8 mouse cellular contexts compared by ENCODE assay signal in genomic region chr11:115697722-115698121, GRCm38 (mm10). TPM values are rescaled to one million over a fixed set of nuclear protein-coding genes. Genes with fewer than 3 reads are reported as not detected.
A peak's percentile ranks its signal among the peaks of the same experiment; 100 is the strongest.
DNase-seq lines count a peak whose midpoint lies in the region; ATAC-seq and TF ChIP-seq lines count a peak whose summit lies in the region.
"Had no signal": no experiment of that assay in that cellular context is flagged by ENCODE, and none has a peak within 500 bp of the region (broad histone marks: within the 10 kb centered on the region; RNA-seq: fewer than 3 reads in every experiment).

No protein-coding gene starts in this region.

- peaks cover 23% of the 10 kb centered on the region for H3K36me3 ChIP-seq in heart, embryonic 13.5 days
- H3K36me3 ChIP-seq in midbrain, embryonic 13.5 days: peaks cover 6% of the 10 kb centered on the region
- H3K36me3 ChIP-seq in midbrain, embryonic 11.5 days (ENCODE audit: control insufficient read depth, insufficient read depth, low read length): no peaks in the 10 kb centered on the region
- peaks cover 12% of the 10 kb centered on the region for H3K36me3 ChIP-seq in liver, embryonic 14.5 days (replicated peaks; ENCODE audit: control insufficient read depth, insufficient read depth, low read depth)
- H3K36me3 ChIP-seq in small intestine, adult 2 months (ENCODE audit: control insufficient read depth, insufficient read depth, low read length): peaks cover 8% of the 10 kb centered on the region

- H3K4me3 ChIP-seq in heart, embryonic 13.5 days: peak overlapping the region; percentile 73; the same call in 1 of the 2 replicates
- peak overlapping the region; percentile 63 for H3K4me3 ChIP-seq in midbrain, embryonic 13.5 days (replicated peaks)
- no peak overlapping the region for H3K4me3 ChIP-seq in midbrain, embryonic 11.5 days (ENCODE audit: low read depth, low read length)
- no peak overlapping the region for H3K4me3 ChIP-seq in liver, embryonic 14.5 days (ENCODE audit: insufficient read depth in 1 of 2, low read depth in 2 of 2, low read length in 2 of 2)
- no peak overlapping the region for H3K4me3 ChIP-seq in small intestine, adult 2 months (ENCODE audit: low read depth, low read length)

- TF ChIP-seq POLR2A in small intestine, adult 2 months (IDR thresholded peaks at IDR 0.05; ENCODE audit: low read depth, low read length): no peak

- H3K4me2 ChIP-seq in heart, embryonic 13.5 days: peak overlapping the region; percentile 91
- peak overlapping the region; percentile 91 for H3K4me2 ChIP-seq in midbrain, embryonic 13.5 days (replicated peaks)
- H3K4me2 ChIP-seq in midbrain, embryonic 11.5 days: no peak overlapping the region
- peak overlapping the region; percentile 28; the same call in 1 of the 2 replicates for H3K4me2 ChIP-seq in liver, embryonic 14.5 days (ENCODE audit: low read depth)

- 76% methylated on average over 3 of the region's 3 CpGs for WGBS in heart, embryonic 13.5 days
- 89% methylated on average over 3 of the region's 3 CpGs for WGBS in midbrain, embryonic 13.5 days
- WGBS in midbrain, embryonic 11.5 days: 88% methylated on average over 3 of the region's 3 CpGs
- WGBS in liver, embryonic 14.5 days (ENCODE audit: insufficient replicate concordance): 82% methylated on average over 3 of the region's 3 CpGs
- WGBS in small intestine, adult 2 months: 69% methylated on average over 3 of the region's 3 CpGs

- TF ChIP-seq CTCF in liver, embryonic 14.5 days (IDR thresholded peaks at IDR 0.05; ENCODE audit: low read depth): no peak
- TF ChIP-seq CTCF in small intestine, adult 2 months (IDR thresholded peaks at IDR 0.05; ENCODE audit: extremely low read depth, insufficient read length, insufficient replicate concordance, low read depth, low read length): no peak

- H3K27me3 ChIP-seq in heart, embryonic 13.5 days (replicated peaks): no peaks in the 10 kb centered on the region
- H3K27me3 ChIP-seq in midbrain, embryonic 13.5 days: no peaks in the 10 kb centered on the region
- no peaks in the 10 kb centered on the region for H3K27me3 ChIP-seq in midbrain, embryonic 11.5 days (ENCODE audit: control insufficient read depth, insufficient read depth, low read length)
- H3K27me3 ChIP-seq in liver, embryonic 14.5 days (ENCODE audit: control insufficient read depth, insufficient read depth, low read length): no peaks in the 10 kb centered on the region
- no peaks in the 10 kb centered on the region for H3K27me3 ChIP-seq in small intestine, adult 2 months (ENCODE audit: control insufficient read depth, insufficient read depth, low read length)

- TF ChIP-seq EP300 in liver, embryonic 14.5 days (IDR thresholded peaks at IDR 0.05; ENCODE audit: low read depth): no peak

- peak overlapping the region; percentile 93 for H3K27ac ChIP-seq in heart, embryonic 13.5 days (replicated peaks)
- no peak overlapping the region for H3K27ac ChIP-seq in midbrain, embryonic 13.5 days
- no peak overlapping the region for H3K27ac ChIP-seq in midbrain, embryonic 11.5 days (ENCODE audit: low read depth, low read length)
- no peak overlapping the region for H3K27ac ChIP-seq in liver, embryonic 14.5 days
- peak overlapping the region; percentile 63 for H3K27ac ChIP-seq in small intestine, adult 2 months (ENCODE audit: insufficient read depth, low read depth, low read length)

- ATAC-seq in heart, embryonic 13.5 days (ENCODE audit: extremely low read depth, insufficient number of reproducible peaks, low FRiP score, low TSS enrichment): no peak
- no peak for ATAC-seq in midbrain, embryonic 13.5 days
- no peak for ATAC-seq in midbrain, embryonic 11.5 days (ENCODE audit: low FRiP score)
- no peak for ATAC-seq in liver, embryonic 14.5 days (ENCODE audit: insufficient read depth)

- H3K9ac ChIP-seq in heart, embryonic 13.5 days: peak overlapping the region; percentile 89; the same call in 1 of the 2 replicates
- 0 out of 2 replicates have a peak overlapping the region, but pooled peaks have one; percentile 83 for H3K9ac ChIP-seq in midbrain, embryonic 13.5 days (replicated peaks)
- H3K9ac ChIP-seq in midbrain, embryonic 11.5 days (ENCODE audit: low read length): no peak overlapping the region
- H3K9ac ChIP-seq in liver, embryonic 14.5 days (replicated peaks): no peak overlapping the region

- H3K4me1 ChIP-seq in heart, embryonic 13.5 days: peaks cover 72% of the 10 kb centered on the region
- peaks cover 41% of the 10 kb centered on the region for H3K4me1 ChIP-seq in midbrain, embryonic 13.5 days (replicated peaks)
- H3K4me1 ChIP-seq in midbrain, embryonic 11.5 days (ENCODE audit: control insufficient read depth, insufficient read depth, low read length): peaks cover 8% of the 10 kb centered on the region
- peaks cover 7 to 19% of the 10 kb centered on the region in 2 experiments for H3K4me1 ChIP-seq in liver, embryonic 14.5 days (replicated peaks; ENCODE audit: control insufficient read depth in 2 of 2, insufficient read depth in 2 of 2, low read length in 1 of 2)
- H3K4me1 ChIP-seq in small intestine, adult 2 months (ENCODE audit: control insufficient read depth, insufficient read depth, insufficient read length, low read length): peaks cover 25% of the 10 kb centered on the region

- H3K9me3 ChIP-seq in heart, embryonic 13.5 days: no peaks in the 10 kb centered on the region
- no peaks in the 10 kb centered on the region for H3K9me3 ChIP-seq in midbrain, embryonic 13.5 days
- no peaks in the 10 kb centered on the region for H3K9me3 ChIP-seq in midbrain, embryonic 11.5 days (ENCODE audit: control insufficient read depth, low read length)
- H3K9me3 ChIP-seq in liver, embryonic 14.5 days (ENCODE audit: control insufficient read depth, low read length): no peaks in the 10 kb centered on the region

- no peak for DNase-seq in heart, adult 18-20 months
- no peak for DNase-seq in midbrain, embryonic 11.5 days (ENCODE audit: low spot score, missing footprints)
- DNase-seq in liver, embryonic 14.5 days (ENCODE audit: low read depth in 3 of 3, low spot score in 3 of 3): no peak
- no peak for DNase-seq in urinary bladder, postnatal 36 days (ENCODE audit: low spot score in 2 of 2)
- DNase-seq: kidney, adult 11 months had no signal

RNA-seq across cellular contexts. Expression of gene Grb2, which starts 10.7 kb away (rescaled TPM):
- 86.6 and 90.0 TPM in 2 replicates for polyA plus RNA-seq in heart, embryonic 13.5 days (2015; fragmentation: Nextera tagmentation; extraction: Ambion mirVana)
- total RNA-seq in heart, adult 18-20 months (2021): 100 to 1,000 TPM in 1 of 2 experiments, 10 to 100 TPM in 1; 98.4 to 111 TPM
- polyA plus RNA-seq in midbrain, embryonic 13.5 days (2015; fragmentation: Nextera tagmentation; extraction: Ambion mirVana): 165 and 176 TPM in 2 replicates
- polyA plus RNA-seq in midbrain, embryonic 11.5 days (2014; fragmentation: Nextera tagmentation; extraction: Ambion mirVana): 74.3 and 77.7 TPM in 2 replicates
- 15.7 and 22.4 TPM in 2 replicates for polyA plus RNA-seq in liver, embryonic 14.5 days (2012; rRNA removed)
- polyA plus RNA-seq in liver, embryonic 14.5 days (2014; fragmentation: Nextera tagmentation; extraction: Ambion mirVana): 26.0 and 30.1 TPM in 2 replicates
- 13.0 and 34.8 TPM in 2 replicates for polyA plus RNA-seq in small intestine, adult 2 months (2012; rRNA removed)

Comparison
In these comparisons a context has a peak if more than half of its experiments do, and no peak if none do; other contexts are left out.
1. H3K4me3 ChIP-seq: peak in heart, embryonic 13.5 days (single experiment) and midbrain, embryonic 13.5 days (single experiment); none in midbrain, embryonic 11.5 days (single experiment), liver, embryonic 14.5 days (0 of 2) and small intestine, adult 2 months (single experiment).
2. H3K9ac ChIP-seq: peak in heart, embryonic 13.5 days (single experiment) and midbrain, embryonic 13.5 days (single experiment); none in midbrain, embryonic 11.5 days (single experiment) and liver, embryonic 14.5 days (single experiment).
3. H3K27ac ChIP-seq: peak in heart, embryonic 13.5 days (single experiment) and small intestine, adult 2 months (single experiment); none in midbrain, embryonic 13.5 days (single experiment), midbrain, embryonic 11.5 days (single experiment) and liver, embryonic 14.5 days (single experiment).